Mouse (Mus musculus): ENCODE results near the gene Gm10277. TPM values are rescaled to one million over a fixed set of nuclear protein-coding genes. Genes with fewer than 3 reads are reported as not detected.

The Gm10277 gene
- polyA plus RNA-seq (2021) = 0.14 TPM

GRCm38 (mm10) chr11:77787707-77788106 lies at the start of gene Gm10277:
Gene Gm10277 (minus strand): TSS chr11:77787747.
- ChIA-PET POLR2A (no interaction called here), CTCF (interaction anchor here (1.5 kb wide), 1 partner anchor 51 kb away, joined by 4 read pairs; no protein-coding TSS in a partner anchor)
- in situ Hi-C loops (cut with MboI; ENCODE audit: low pct_unique_long_range_greater_than_20kb) = no loop called here
- TF ChIP-seq CTCF (IDR thresholded peaks at IDR 0.05) = no peak
- DNase-seq (ENCODE audit: low read depth, low spot score) (no peak), ATAC-seq (no peak)
- no peaks in the 10 kb centered on the region for H3K27me3 ChIP-seq

GRCm38 (mm10) chr11:77836751-77837150 lies 49.2 kb upstream of the Gm10277 start:
- ChIA-PET CTCF (interaction anchor here (1.2 to 1.9 kb wide), 3 partner anchors 15 to 131 kb away, joined by 3 to 5 read pairs (median 4); no protein-coding TSS in a partner anchor), POLR2A (no interaction called here)
- TF ChIP-seq CTCF (IDR thresholded peaks at IDR 0.05) = no peak
- ATAC-seq = peak; percentile 77
- DNase-seq (ENCODE audit: low read depth, low spot score) = no peak
- in situ Hi-C loops (cut with MboI; ENCODE audit: low pct_unique_long_range_greater_than_20kb) = no loop called here
- H3K27me3 ChIP-seq = no peaks in the 10 kb centered on the region

- no peak for DNase-seq (ENCODE audit: low read depth, low spot score)
- in situ Hi-C loops (cut with MboI; ENCODE audit: low pct_unique_long_range_greater_than_20kb) = no loop called here
- H3K27me3 ChIP-seq = no peaks in the 10 kb centered on the region
- ATAC-seq = peak; percentile 13
- POLR2A ChIA-PET = no interaction called here
- CTCF ChIA-PET = interaction anchor here (1.2 to 1.9 kb wide), 2 partner anchors 130 to 132 kb away, joined by 4 to 5 read pairs; no protein-coding TSS in a partner anchor
- no peak for TF ChIP-seq CTCF (IDR thresholded peaks at IDR 0.05)
Observed at GRCm38 (mm10) chr11:77836290-77836689, 48.7 kb upstream of the Gm10277 start.

- no peak for TF ChIP-seq CTCF (IDR thresholded peaks at IDR 0.05)
- no peaks in the 10 kb centered on the region for H3K27me3 ChIP-seq
- CTCF ChIA-PET = interaction anchor here (1.8 kb wide), 1 partner anchor 13 kb away, joined by 5 read pairs; no protein-coding TSS in a partner anchor
- in situ Hi-C loops (cut with MboI; ENCODE audit: low pct_unique_long_range_greater_than_20kb) = no loop called here
- POLR2A ChIA-PET = no interaction called here
- DNase-seq (ENCODE audit: low read depth, low spot score) (no peak), ATAC-seq (no peak)
Observed at GRCm38 (mm10) chr11:77835109-77835508, 47.6 kb upstream of the Gm10277 start.

- no peak for DNase-seq (ENCODE audit: low read depth, low spot score)
Observed at GRCm38 (mm10) chr11:77832541-77832940, 45.0 kb upstream of the Gm10277 start.

GRCm38 (mm10) chr11:77830875-77831274 lies 43.3 kb upstream of the Gm10277 start:
- in situ Hi-C loops (cut with MboI; ENCODE audit: low pct_unique_long_range_greater_than_20kb) = no loop called here
- ChIA-PET CTCF (interaction anchor here (1.0 kb wide), 2 partner anchors 9 to 137 kb away, joined by 3 to 6 read pairs; no protein-coding TSS in a partner anchor), POLR2A (interaction anchor here (0.9 to 1.7 kb wide), 3 partner anchors 10 to 89 kb away, joined by 3 to 5 read pairs (median 4); no protein-coding TSS in a partner anchor)
- ATAC-seq (no peak), DNase-seq (ENCODE audit: low read depth, low spot score) (no peak)
- TF ChIP-seq CTCF (IDR thresholded peaks at IDR 0.05) = no peak
- H3K27me3 ChIP-seq = no peaks in the 10 kb centered on the region

More at GRCm38 (mm10) chr11:77832541-77832940, 45.0 kb upstream of the Gm10277 start:
- no peak for ATAC-seq
- no peaks in the 10 kb centered on the region for H3K27me3 ChIP-seq
- CTCF ChIA-PET = interaction anchor here (1.5 kb wide), 1 partner anchor 10 kb away, joined by 4 read pairs; no protein-coding TSS in a partner anchor
- in situ Hi-C loops (cut with MboI; ENCODE audit: low pct_unique_long_range_greater_than_20kb) = no loop called here
- POLR2A ChIA-PET = interaction anchor here (1.7 kb wide), 1 partner anchor 8 kb away, joined by 4 read pairs; no protein-coding TSS in a partner anchor
- no peak for TF ChIP-seq CTCF (IDR thresholded peaks at IDR 0.05)

GRCm38 (mm10) chr11:77829043-77829841 lies 41.7 kb upstream of the Gm10277 start:
- no peaks in the 10 kb centered on the region for H3K27me3 ChIP-seq
- in situ Hi-C loops (cut with MboI; ENCODE audit: low pct_unique_long_range_greater_than_20kb) = loop anchor here (5.0 to 10.0 kb wide), 2 partner anchors 138 to 346 kb away; partner anchors contain the start of genes Nek8 and Tlcd1
- CTCF ChIA-PET = interaction anchor here (1.0 kb wide), 1 partner anchor 138 kb away, joined by 3 read pairs; no protein-coding TSS in a partner anchor
- ATAC-seq (no peak), DNase-seq (ENCODE audit: low read depth, low spot score) (no peak)
- TF ChIP-seq CTCF (IDR thresholded peaks at IDR 0.05) = no peak
- POLR2A ChIA-PET = no interaction called here

GRCm38 (mm10) chr11:77828163-77828562 lies 40.6 kb upstream of the Gm10277 start:
- no peak for TF ChIP-seq CTCF (IDR thresholded peaks at IDR 0.05)

GRCm38 (mm10) chr11:77827241-77827995 lies 39.9 kb upstream of the Gm10277 start:
- DNase-seq (ENCODE audit: low read depth, low spot score) (no peak), ATAC-seq (peak; percentile 17)
- in situ Hi-C loops (cut with MboI; ENCODE audit: low pct_unique_long_range_greater_than_20kb) = loop anchor here (5.0 to 10.0 kb wide), 2 partner anchors 140 to 347 kb away; partner anchors contain the start of genes Nek8 and Tlcd1
- TF ChIP-seq CTCF (IDR thresholded peaks at IDR 0.05) = no peak
- CTCF ChIA-PET = interaction anchor here (0.6 to 2.4 kb wide), 19 partner anchors 12 to 151 kb away, joined by 3 to 18 read pairs (median 4); partner anchors contain the start of gene Pipox
- POLR2A ChIA-PET = no interaction called here
- no peaks in the 10 kb centered on the region for H3K27me3 ChIP-seq

More at GRCm38 (mm10) chr11:77828163-77828562, 40.6 kb upstream of the Gm10277 start:
- H3K27me3 ChIP-seq = no peaks in the 10 kb centered on the region
- in situ Hi-C loops (cut with MboI; ENCODE audit: low pct_unique_long_range_greater_than_20kb) = loop anchor here (5.0 to 10.0 kb wide), 2 partner anchors 139 to 347 kb away; partner anchors contain the start of genes Nek8 and Tlcd1
- POLR2A ChIA-PET = no interaction called here
- ATAC-seq (no peak), DNase-seq (ENCODE audit: low read depth, low spot score) (no peak)
- CTCF ChIA-PET = interaction anchor here (1.7 kb wide), 1 partner anchor 139 kb away, joined by 9 read pairs; no protein-coding TSS in a partner anchor

- no peak for DNase-seq (ENCODE audit: low read depth, low spot score)
- ChIA-PET CTCF (interaction anchor here (1.0 to 2.4 kb wide), 14 partner anchors 15 to 152 kb away, joined by 3 to 18 read pairs (median 4); no protein-coding TSS in a partner anchor), POLR2A (interaction anchor here (0.6 kb wide), 1 partner anchor 137 kb away, joined by 5 read pairs; no protein-coding TSS in a partner anchor)
- ATAC-seq = no peak
- in situ Hi-C loops (cut with MboI; ENCODE audit: low pct_unique_long_range_greater_than_20kb) = loop anchor here (5.0 to 10.0 kb wide), 2 partner anchors 141 to 348 kb away; partner anchors contain the start of genes Nek8 and Tlcd1
- no peaks in the 10 kb centered on the region for H3K27me3 ChIP-seq
- no peak for TF ChIP-seq CTCF (IDR thresholded peaks at IDR 0.05)
Observed at GRCm38 (mm10) chr11:77826311-77826710, 38.8 kb upstream of the Gm10277 start.
